Mouse (Mus musculus) Muller cell, postnatal 12 days (primary cell): ENCODE results near the gene Hectd4.

Experiments
- DNase-seq: peaks from one replicate; pipeline ENCODE4 v3.0.0-alpha.2; 2015; ENCODE audit errors: inconsistent ontology term

The Hectd4 gene

GRCm38 (mm10) chr5:121233726-121234125, 13.7 kb downstream of the Hectd4 start:
- DNase-seq, result no peak

GRCm38 (mm10) chr5:121236171-121236570, 16.2 kb downstream of the Hectd4 start:
- DNase-seq, result no peak

GRCm38 (mm10) chr5:121238208-121238607, 18.2 kb downstream of the Hectd4 start:
- DNase-seq, result no peak

- no peak for DNase-seq
Measured at GRCm38 (mm10) chr5:121239846-121240245, 19.8 kb downstream of the Hectd4 start.

- DNase-seq, result no peak
Measured at GRCm38 (mm10) chr5:121241182-121241581, 21.2 kb downstream of the Hectd4 start.

GRCm38 (mm10) chr5:121242261-121242660, 22.2 kb downstream of the Hectd4 start:
- DNase-seq, result no peak

- peak; percentile 12 for DNase-seq
Measured at GRCm38 (mm10) chr5:121242701-121243100, 22.7 kb downstream of the Hectd4 start.

- no peak for DNase-seq
Measured at GRCm38 (mm10) chr5:121243676-121244364, 23.8 kb downstream of the Hectd4 start.

- DNase-seq, result no peak
Measured at GRCm38 (mm10) chr5:121244365-121244731, 24.3 kb downstream of the Hectd4 start.

- DNase-seq, result no peak
Measured at GRCm38 (mm10) chr5:121245201-121245600, 25.2 kb downstream of the Hectd4 start.

- DNase-seq, result no peak
Measured at GRCm38 (mm10) chr5:121248766-121249394, 28.9 kb downstream of the Hectd4 start.

GRCm38 (mm10) chr5:121249693-121250092, 29.7 kb downstream of the Hectd4 start:
- no peak for DNase-seq

- no peak for DNase-seq
Measured at GRCm38 (mm10) chr5:121251813-121252212, 31.8 kb downstream of the Hectd4 start.

GRCm38 (mm10) chr5:121253816-121254497, 33.9 kb downstream of the Hectd4 start:
- DNase-seq, result no peak

GRCm38 (mm10) chr5:121254977-121255376, 35.0 kb downstream of the Hectd4 start:
- no peak for DNase-seq

- no peak for DNase-seq
Measured at GRCm38 (mm10) chr5:121261806-121262205, 41.8 kb downstream of the Hectd4 start.

GRCm38 (mm10) chr5:121262415-121262814, 42.4 kb downstream of the Hectd4 start:
- no peak for DNase-seq

GRCm38 (mm10) chr5:121264593-121264992, 44.6 kb downstream of the Hectd4 start:
- DNase-seq, result no peak

- DNase-seq, result peak; percentile 17
Measured at GRCm38 (mm10) chr5:121266741-121267382, 46.8 kb downstream of the Hectd4 start.

- no peak for DNase-seq
Measured at GRCm38 (mm10) chr5:121271046-121271445, 51.0 kb downstream of the Hectd4 start.

- DNase-seq, result no peak
Measured at GRCm38 (mm10) chr5:121276808-121277207, 56.8 kb downstream of the Hectd4 start.

GRCm38 (mm10) chr5:121280456-121280855, 60.4 kb downstream of the Hectd4 start:
- DNase-seq, result no peak
